Mouse (Mus musculus) A20 (cell line): ENCODE data around the gene Gm21977.
"Not testable (repeated sequence)": the region's sequence is repeated elsewhere in the genome, so short reads cannot be mapped to it uniquely, and the experiment has no call there.

Source experiments
- DNase-seq: peaks from one replicate; pipeline ENCODE4 v3.0.0-alpha.2; 2011; ENCODE audit warnings: low read depth, low spot score

Gm21977 gene

DNA sequence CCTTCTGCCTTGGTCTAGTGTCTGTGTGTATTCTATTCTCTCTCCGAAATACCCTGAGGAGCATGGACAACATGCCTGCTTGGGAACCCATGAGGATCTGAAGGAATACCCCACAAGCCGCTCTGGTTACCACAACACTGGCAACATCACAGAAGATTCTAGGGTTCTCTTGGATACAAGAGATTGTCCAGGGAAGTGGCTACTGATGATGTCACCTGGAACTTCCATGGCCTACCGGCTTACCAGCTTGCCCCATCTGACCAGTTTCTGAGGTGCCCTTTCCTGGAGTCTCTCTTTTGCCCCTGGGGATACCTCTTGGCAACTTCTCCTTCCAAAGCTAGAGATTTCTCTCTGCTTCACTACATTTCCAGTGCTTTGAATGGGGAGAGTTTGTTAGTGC lies at the start of gene Gm21977:
Gene Gm21977 (minus strand): TSS at position 101 of the 400 bp plus-strand sequence.
- not testable (repeated sequence) for DNase-seq
